Mouse (Mus musculus): ENCODE data around the gene Nt5c2. TPM values are rescaled to one million over a fixed set of nuclear protein-coding genes. Genes with fewer than 3 reads are reported as not detected.

Nt5c2 gene
- polyA plus RNA-seq, 1 experiment from 2014 or later, result 93.2 TPM

DNA sequence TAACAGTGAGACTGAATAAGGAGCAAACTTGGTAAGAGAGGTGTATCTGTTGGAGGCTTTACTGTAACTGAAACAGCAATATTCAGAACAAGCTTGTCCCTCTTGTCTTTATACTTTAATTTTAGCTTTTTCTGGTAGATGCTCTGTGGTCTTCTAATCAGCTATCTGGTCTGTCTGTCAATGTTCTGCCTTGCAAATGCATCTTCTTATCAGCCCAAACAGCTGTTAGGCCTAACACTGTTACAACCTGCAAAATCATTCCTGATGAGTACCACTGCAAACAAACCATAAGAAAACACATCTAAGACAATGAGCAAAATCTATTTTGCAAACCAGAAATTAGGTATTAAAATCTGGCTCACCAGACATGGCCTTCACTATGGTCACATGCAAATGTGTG is 109.6 kb downstream of the Nt5c2 start:
- H3K4me3 ChIP-seq, result no peak overlapping the region
- no peak overlapping the region for H3K27ac ChIP-seq
- no peak for ATAC-seq (ENCODE audit: low FRiP score)
- H3K4me2 ChIP-seq, result no peak overlapping the region
- no peak overlapping the region for H3K9ac ChIP-seq
- H3K27me3 ChIP-seq, result no peaks in the 10 kb centered on the region
- peaks cover 10% of the 10 kb centered on the region for H3K4me1 ChIP-seq (replicated peaks)
- H3K36me3 ChIP-seq, result peaks cover 11% of the 10 kb centered on the region
- no peaks in the 10 kb centered on the region for H3K9me3 ChIP-seq

DNA sequence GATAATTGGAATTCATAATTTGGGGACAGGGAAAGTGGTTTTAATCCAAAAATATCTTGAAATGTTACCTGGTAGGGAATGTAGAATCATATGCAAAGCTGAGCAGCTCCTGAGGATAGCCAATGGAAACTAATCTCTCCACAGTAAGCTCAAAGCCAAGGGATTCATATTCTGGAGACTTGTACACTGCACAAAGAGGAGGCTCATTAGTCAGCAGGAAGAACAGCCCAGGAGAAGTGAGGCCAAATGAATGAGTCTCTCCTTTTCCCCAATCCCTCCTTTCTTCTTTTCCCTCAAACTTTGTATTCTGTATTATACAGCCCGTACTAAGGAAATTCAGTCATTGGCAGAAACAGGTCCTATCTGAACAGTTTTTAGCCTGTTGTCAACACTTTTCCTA is 110.0 kb downstream of the Nt5c2 start:
- Histone ChIP-seq H3K27me3 (no peaks in the 10 kb centered on the region), H3K9me3 (no peaks in the 10 kb centered on the region), H3K4me3 (no peak overlapping the region), H3K9ac (no peak overlapping the region), H3K4me1 (replicated peaks) (peaks cover 10% of the 10 kb centered on the region), H3K36me3 (peaks cover 11% of the 10 kb centered on the region), H3K4me2 (no peak overlapping the region), H3K27ac (no peak overlapping the region)
- 100% methylated on average over 1 of the region's 1 CpGs for WGBS
- no peak for ATAC-seq (ENCODE audit: low FRiP score)

DNA sequence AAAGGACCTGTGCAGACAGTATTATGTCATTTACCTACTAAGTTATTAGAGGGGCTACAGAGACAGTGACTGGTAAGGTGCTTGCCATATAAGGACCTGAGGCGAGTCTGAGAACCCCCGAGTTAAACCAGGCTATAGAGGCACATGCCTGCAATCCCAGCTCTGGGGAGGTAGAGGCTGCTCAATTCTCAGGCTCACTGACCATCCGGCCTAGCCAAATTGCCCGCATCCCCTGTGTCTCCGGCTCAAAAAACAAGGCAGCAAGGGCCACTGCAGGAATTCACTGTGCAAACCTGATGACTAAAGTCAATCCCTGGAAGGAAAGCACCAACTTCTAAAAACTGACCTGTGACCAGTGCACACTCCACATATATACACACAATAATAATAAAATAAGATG is 111.6 kb downstream of the Nt5c2 start:
- peaks cover 19% of the 10 kb centered on the region for H3K36me3 ChIP-seq
- ATAC-seq (ENCODE audit: low FRiP score), result no peak
- H3K4me1 ChIP-seq (replicated peaks), result no peaks in the 10 kb centered on the region
- no peak overlapping the region for H3K27ac ChIP-seq
- no peaks in the 10 kb centered on the region for H3K9me3 ChIP-seq
- no peak overlapping the region for H3K4me3 ChIP-seq
- H3K4me2 ChIP-seq, result no peak overlapping the region
- WGBS, result 93% methylated on average over 5 of the region's 5 CpGs
- H3K27me3 ChIP-seq, result no peaks in the 10 kb centered on the region
- H3K9ac ChIP-seq, result no peak overlapping the region

DNA sequence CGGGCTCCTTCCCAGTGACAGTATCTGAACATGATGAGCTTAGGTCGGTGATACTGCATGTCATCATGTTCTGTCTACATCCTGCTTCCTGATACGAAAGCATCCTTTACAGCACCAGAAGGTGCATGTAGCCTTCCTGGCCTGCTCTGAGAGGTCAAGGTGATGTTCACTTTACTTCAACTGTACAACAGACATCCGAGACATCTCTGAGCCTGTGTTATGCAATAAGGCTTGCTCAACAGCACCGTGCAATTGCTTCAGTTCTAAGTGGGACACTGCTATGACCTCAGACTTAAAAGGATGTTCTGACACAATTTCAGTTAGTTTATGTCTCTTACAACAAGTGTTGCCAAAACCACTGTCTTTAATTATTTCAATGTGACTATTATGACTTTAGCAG is 113.6 kb downstream of the Nt5c2 start:
- Histone ChIP-seq H3K27me3 (no peaks in the 10 kb centered on the region), H3K4me3 (no peak overlapping the region), H3K4me1 (replicated peaks) (no peaks in the 10 kb centered on the region), H3K9ac (no peak overlapping the region), H3K4me2 (no peak overlapping the region), H3K36me3 (peaks cover 33% of the 10 kb centered on the region), H3K9me3 (no peaks in the 10 kb centered on the region), H3K27ac (no peak overlapping the region)
- 92% methylated on average over 5 of the region's 5 CpGs for WGBS
- no peak for ATAC-seq (ENCODE audit: low FRiP score)

DNA sequence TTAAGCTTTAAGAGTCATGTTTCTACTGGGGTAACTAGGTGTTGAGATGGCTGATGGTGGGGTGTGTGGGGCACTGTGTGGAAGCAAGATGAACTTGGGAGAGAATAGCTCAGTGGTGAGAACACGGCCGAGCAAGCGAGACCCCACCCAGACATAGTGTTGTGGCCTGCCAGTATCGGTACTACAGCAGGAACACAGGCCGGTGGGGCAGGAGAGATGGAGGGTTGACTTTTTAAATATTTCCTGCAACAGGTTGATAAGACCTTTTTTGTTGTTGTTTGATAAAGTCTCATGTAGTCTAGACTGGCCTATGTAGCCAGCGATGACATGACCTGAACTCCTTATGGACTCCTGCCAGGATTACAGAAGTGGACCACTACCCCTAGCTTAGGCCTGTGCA is 114.2 kb downstream of the Nt5c2 start:
- H3K9me3 ChIP-seq, result no peaks in the 10 kb centered on the region
- H3K36me3 ChIP-seq, result peaks cover 37% of the 10 kb centered on the region
- no peak overlapping the region for H3K27ac ChIP-seq
- no peak overlapping the region for H3K9ac ChIP-seq
- 94% methylated on average over 6 of the region's 6 CpGs for WGBS
- no peaks in the 10 kb centered on the region for H3K27me3 ChIP-seq
- no peak overlapping the region for H3K4me3 ChIP-seq
- H3K4me2 ChIP-seq, result no peak overlapping the region
- H3K4me1 ChIP-seq (replicated peaks), result no peaks in the 10 kb centered on the region
- ATAC-seq (ENCODE audit: low FRiP score), result no peak

DNA sequence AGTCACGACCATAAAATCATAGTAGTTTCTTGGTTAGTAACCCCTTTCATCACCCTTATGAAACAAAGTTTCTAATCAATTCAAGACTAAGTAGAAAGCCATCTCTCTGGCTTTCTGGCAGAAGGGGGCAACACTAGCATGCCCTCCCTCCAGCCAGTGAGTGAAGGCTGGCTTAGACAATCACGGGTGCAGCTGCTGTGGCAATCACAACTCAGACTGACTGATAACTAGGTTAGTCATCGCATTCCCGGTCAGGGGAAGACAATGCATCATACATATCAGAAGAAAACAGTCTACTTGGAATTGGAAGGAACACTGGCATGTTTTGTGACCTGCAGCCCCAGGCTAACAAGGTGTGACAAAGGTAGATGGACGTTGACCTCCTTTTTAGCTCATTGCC is 115.1 kb downstream of the Nt5c2 start:
- H3K36me3 ChIP-seq, result peaks cover 41% of the 10 kb centered on the region
- no peak for ATAC-seq (ENCODE audit: low FRiP score)
- no peaks in the 10 kb centered on the region for H3K27me3 ChIP-seq
- no peak overlapping the region for H3K9ac ChIP-seq
- no peaks in the 10 kb centered on the region for H3K9me3 ChIP-seq
- H3K4me3 ChIP-seq, result no peak overlapping the region
- no peak overlapping the region for H3K4me2 ChIP-seq
- H3K27ac ChIP-seq, result no peak overlapping the region
- no peaks in the 10 kb centered on the region for H3K4me1 ChIP-seq (replicated peaks)
- WGBS, result 87% methylated on average over 5 of the region's 5 CpGs

DNA sequence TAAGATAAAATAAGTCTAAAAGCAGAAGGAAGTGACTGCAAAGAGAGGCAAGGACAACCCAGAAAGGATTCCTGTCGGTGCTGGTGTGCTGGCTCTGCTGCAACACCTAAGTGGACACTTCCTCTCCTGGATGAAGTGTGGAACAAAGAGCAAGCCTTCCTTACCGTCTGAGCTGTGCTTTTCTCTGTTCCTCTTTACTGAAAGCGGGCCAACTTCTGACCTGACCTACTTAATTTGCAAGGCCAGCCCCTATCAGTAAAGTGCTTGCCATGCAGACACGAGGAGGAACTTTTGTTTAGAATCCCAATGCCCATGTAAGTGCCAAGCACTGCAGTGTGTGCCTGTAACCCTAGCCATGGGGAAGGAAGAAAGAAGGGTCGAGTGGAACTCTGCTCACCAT is 115.6 kb downstream of the Nt5c2 start:
- Histone ChIP-seq H3K9me3 (no peaks in the 10 kb centered on the region), H3K36me3 (peaks cover 40% of the 10 kb centered on the region), H3K27ac (no peak overlapping the region), H3K9ac (no peak overlapping the region), H3K27me3 (no peaks in the 10 kb centered on the region), H3K4me1 (replicated peaks) (no peaks in the 10 kb centered on the region), H3K4me3 (no peak overlapping the region), H3K4me2 (no peak overlapping the region)
- 59% methylated on average over 5 of the region's 5 CpGs for WGBS
- ATAC-seq (ENCODE audit: low FRiP score), result no peak

DNA sequence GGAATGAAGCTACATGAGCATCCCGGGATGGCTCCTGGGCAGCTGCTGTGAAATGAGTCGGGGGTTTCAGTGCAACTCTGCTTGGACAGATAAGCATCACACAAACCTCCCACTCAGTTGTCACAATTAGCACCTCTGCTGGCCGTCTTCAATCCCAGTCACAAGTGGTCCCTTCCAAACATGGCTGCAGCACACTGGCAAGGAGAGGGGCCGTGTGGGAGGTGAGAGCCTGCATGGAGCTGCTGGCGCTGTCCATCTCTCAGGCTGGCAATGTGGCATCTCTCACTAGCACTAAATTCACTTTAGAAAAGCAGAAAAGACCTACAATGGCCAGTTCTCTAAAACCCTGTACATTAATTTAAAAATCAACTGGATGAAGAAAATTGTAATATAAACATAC is 116.7 kb downstream of the Nt5c2 start:
- no peak for ATAC-seq (ENCODE audit: low FRiP score)
- H3K4me3 ChIP-seq, result no peak overlapping the region
- H3K36me3 ChIP-seq, result peaks cover 34% of the 10 kb centered on the region
- no peaks in the 10 kb centered on the region for H3K27me3 ChIP-seq
- no peak overlapping the region for H3K4me2 ChIP-seq
- H3K9me3 ChIP-seq, result no peaks in the 10 kb centered on the region
- no peak overlapping the region for H3K27ac ChIP-seq
- H3K9ac ChIP-seq, result no peak overlapping the region
- WGBS, result 89% methylated on average over 5 of the region's 5 CpGs
- no peaks in the 10 kb centered on the region for H3K4me1 ChIP-seq (replicated peaks)

DNA sequence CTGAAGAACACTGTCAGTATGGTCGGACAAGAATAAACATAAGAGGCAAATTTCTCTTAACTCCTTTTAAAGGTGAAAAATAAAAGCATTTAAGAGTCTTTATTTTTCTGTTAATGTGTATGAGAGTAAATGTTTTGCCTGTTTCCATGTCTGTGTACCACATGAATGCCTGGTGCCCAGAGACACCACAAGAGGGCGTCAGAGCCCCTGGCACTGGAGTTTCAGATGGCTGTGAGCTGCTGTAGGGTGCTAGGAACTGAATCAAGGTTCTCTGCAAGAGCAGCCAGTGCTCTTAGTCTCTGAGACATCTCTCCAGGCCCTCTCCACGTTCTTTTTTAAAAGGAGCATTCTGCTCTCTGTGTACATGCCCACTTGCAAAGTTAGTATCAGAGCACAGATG is 117.8 kb downstream of the Nt5c2 start:
- 91% methylated on average over 3 of the region's 3 CpGs for WGBS
- H3K27me3 ChIP-seq, result no peaks in the 10 kb centered on the region
- no peak overlapping the region for H3K9ac ChIP-seq

DNA sequence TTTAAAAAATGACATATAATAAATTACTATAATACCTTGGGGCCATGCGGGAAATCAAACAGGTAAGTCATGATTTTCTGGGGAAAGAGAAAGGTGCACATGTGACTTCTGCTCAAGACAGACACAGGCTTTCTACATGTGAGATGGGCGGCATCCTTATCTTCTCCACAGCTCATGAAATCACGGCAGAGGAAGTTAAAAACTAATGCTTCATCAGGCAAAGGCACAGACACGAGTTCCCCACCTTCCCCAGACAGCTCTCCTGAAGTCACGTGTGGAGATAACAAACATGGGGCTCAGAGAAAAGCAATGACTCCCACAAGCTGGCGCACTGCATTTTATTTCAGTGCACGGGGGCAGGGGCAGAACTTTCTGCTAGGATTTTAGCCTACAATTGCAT is 121.5 kb downstream of the Nt5c2 start:
- no peaks in the 10 kb centered on the region for H3K9me3 ChIP-seq
- peaks cover 70% of the 10 kb centered on the region for H3K36me3 ChIP-seq
- ATAC-seq (ENCODE audit: low FRiP score), result no peak
- H3K4me2 ChIP-seq, result no peak overlapping the region
- H3K27me3 ChIP-seq, result no peaks in the 10 kb centered on the region
- H3K4me1 ChIP-seq (replicated peaks), result no peaks in the 10 kb centered on the region
- no peak overlapping the region for H3K27ac ChIP-seq
- H3K4me3 ChIP-seq, result no peak overlapping the region
- WGBS, result 93% methylated on average over 7 of the region's 7 CpGs
- no peak overlapping the region for H3K9ac ChIP-seq

More for the DNA sequence above, 117.8 kb downstream of the Nt5c2 start:
- no peaks in the 10 kb centered on the region for H3K4me1 ChIP-seq (replicated peaks)
- H3K9me3 ChIP-seq, result no peaks in the 10 kb centered on the region
- H3K36me3 ChIP-seq, result peaks cover 40% of the 10 kb centered on the region
- no peak for ATAC-seq (ENCODE audit: low FRiP score)
- H3K4me2 ChIP-seq, result no peak overlapping the region
- H3K27ac ChIP-seq, result no peak overlapping the region
- no peak overlapping the region for H3K4me3 ChIP-seq

DNA sequence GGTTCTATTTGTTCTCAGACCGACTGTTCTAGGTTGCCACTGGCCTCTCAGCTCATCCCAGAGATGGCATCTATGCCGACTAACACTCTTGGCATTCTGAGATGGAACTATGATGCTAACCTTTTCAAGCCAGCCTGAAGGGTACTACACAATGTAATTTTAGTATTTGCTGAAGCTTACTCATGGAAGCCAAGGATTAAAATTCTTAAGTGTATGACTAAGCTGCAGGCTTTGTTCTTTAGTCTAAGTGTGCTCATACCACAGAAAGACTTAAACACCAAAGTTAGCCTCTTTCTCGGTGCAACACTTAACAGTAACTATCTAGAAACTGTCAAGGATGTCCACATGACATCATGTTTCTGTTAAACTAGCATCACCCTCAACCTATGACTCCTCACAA is 122.1 kb downstream of the Nt5c2 start:
- ATAC-seq (ENCODE audit: low FRiP score), result no peak
- no peak overlapping the region for H3K27ac ChIP-seq

DNA sequence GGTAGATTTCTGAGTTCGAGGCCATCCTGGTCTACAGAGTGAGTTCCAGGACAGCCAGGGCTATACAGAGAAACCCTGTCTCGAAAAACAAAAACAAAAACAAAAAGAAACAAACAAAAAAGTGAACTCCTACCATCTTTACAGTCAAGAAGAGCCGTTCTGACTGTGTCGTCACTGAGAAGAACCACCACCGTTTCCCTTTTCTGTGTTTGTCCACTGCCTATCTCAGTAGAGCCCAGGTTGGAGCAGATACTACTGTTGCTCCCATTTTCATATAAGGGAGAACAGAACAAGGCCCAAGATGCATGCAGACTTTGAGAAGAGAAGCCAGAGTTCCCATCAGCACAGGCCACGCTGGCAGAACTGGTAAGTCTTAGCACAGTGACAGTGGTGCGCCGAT is 124.3 kb downstream of the Nt5c2 start:
- Histone ChIP-seq H3K9ac (no peak overlapping the region), H3K4me2 (no peak overlapping the region), H3K9me3 (no peaks in the 10 kb centered on the region), H3K4me1 (replicated peaks) (no peaks in the 10 kb centered on the region), H3K36me3 (peaks cover 75% of the 10 kb centered on the region), H3K4me3 (no peak overlapping the region), H3K27me3 (no peaks in the 10 kb centered on the region), H3K27ac (no peak overlapping the region)
- no peak for ATAC-seq (ENCODE audit: low FRiP score)
- 97% methylated on average over 8 of the region's 8 CpGs for WGBS

More for the DNA sequence above, 122.1 kb downstream of the Nt5c2 start:
- no peaks in the 10 kb centered on the region for H3K4me1 ChIP-seq (replicated peaks)
- no peak overlapping the region for H3K9ac ChIP-seq
- no peaks in the 10 kb centered on the region for H3K27me3 ChIP-seq
- H3K9me3 ChIP-seq, result no peaks in the 10 kb centered on the region
- H3K4me2 ChIP-seq, result no peak overlapping the region
- peaks cover 70% of the 10 kb centered on the region for H3K36me3 ChIP-seq
- H3K4me3 ChIP-seq, result no peak overlapping the region
- WGBS, result 92% methylated on average over 3 of the region's 3 CpGs

DNA sequence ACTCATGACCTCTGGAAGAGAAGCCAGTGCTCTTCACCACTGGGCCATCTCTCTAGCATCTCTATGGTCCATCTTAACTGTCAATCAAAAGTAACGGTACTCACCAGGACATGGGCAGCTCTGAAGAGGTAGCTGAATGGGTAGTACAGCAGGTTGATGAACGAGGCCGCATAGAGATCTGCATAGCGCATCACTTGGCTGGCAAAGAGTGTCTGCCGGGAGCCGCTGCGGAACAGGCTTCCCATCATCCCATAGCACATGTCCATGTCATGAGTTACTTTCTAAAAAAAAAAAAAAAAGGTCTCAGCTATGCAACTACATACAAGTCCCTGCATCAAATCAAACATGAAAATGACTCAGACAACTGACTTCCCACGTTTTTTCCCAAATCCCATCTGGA is 125.3 kb downstream of the Nt5c2 start:
- no peaks in the 10 kb centered on the region for H3K4me1 ChIP-seq (replicated peaks)
- no peaks in the 10 kb centered on the region for H3K9me3 ChIP-seq
- H3K9ac ChIP-seq, result no peak overlapping the region
- whole genome bisulfite sequencing, result 95% methylated on average over 8 of the region's 8 CpGs
- no peaks in the 10 kb centered on the region for H3K27me3 ChIP-seq
- H3K4me2 ChIP-seq, result no peak overlapping the region
- H3K4me3 ChIP-seq, result no peak overlapping the region
- H3K27ac ChIP-seq, result no peak overlapping the region
- peaks cover 80% of the 10 kb centered on the region for H3K36me3 ChIP-seq
- no peak for ATAC-seq (ENCODE audit: low FRiP score)
